Mouse (Mus musculus) brain, embryonic 14.5 days (tissue): ENCODE measurements around the gene Slc6a18.

Experiments used
- CTCF ChIP-seq: fragments of 200-500 bp; IDR thresholded peaks from 2 replicates; pipeline ENCODE4 v1.5.1; 2012; ENCODE audit warnings: inconsistent platforms, mild to moderate bottlenecking, moderate library complexity, borderline replicate concordance; ENCODE audit not compliant: insufficient read depth, insufficient read length; ENCODE audit errors: extremely low read depth
- POLR2A ChIP-seq: fragments of 200-500 bp; IDR thresholded peaks from 2 replicates; pipeline ENCODE4 v1.6.1; 2012; ENCODE audit warnings: mild to moderate bottlenecking, inconsistent platforms, borderline replicate concordance; ENCODE audit not compliant: poor library complexity, insufficient read depth, insufficient read length, severe bottlenecking; ENCODE audit errors: extremely low read depth

DNA sequence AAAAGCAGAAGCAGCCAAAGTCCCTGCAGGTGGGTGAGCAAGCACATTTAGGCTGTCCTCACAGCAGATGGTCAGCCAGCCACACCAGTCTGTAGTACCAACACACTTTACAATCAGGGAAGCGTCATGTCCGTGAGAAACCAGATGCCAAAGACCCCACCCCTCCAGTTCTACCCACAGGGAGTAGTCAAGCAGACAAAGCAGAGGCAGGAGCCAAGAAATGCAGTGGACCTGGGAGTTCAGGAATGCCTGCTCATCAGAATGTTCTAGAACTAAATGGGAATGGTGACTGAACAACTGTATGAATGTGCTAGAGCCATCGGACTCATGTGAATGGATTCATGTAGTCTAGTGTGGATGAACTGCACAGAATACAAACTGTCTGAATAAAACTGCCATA, 9.8 kb upstream of the Slc6a18 start:
- no peak for TF ChIP-seq POLR2A
- no peak for TF ChIP-seq CTCF
